Mouse (Mus musculus): ENCODE data around the gene Rflnb. TPM values are rescaled to one million over a fixed set of nuclear protein-coding genes. Genes with fewer than 3 reads are reported as not detected.

Rflnb gene
- 30.0 to 33.2 TPM (median 31.2 TPM) in 4 replicates for total RNA-seq (2023)

DNA sequence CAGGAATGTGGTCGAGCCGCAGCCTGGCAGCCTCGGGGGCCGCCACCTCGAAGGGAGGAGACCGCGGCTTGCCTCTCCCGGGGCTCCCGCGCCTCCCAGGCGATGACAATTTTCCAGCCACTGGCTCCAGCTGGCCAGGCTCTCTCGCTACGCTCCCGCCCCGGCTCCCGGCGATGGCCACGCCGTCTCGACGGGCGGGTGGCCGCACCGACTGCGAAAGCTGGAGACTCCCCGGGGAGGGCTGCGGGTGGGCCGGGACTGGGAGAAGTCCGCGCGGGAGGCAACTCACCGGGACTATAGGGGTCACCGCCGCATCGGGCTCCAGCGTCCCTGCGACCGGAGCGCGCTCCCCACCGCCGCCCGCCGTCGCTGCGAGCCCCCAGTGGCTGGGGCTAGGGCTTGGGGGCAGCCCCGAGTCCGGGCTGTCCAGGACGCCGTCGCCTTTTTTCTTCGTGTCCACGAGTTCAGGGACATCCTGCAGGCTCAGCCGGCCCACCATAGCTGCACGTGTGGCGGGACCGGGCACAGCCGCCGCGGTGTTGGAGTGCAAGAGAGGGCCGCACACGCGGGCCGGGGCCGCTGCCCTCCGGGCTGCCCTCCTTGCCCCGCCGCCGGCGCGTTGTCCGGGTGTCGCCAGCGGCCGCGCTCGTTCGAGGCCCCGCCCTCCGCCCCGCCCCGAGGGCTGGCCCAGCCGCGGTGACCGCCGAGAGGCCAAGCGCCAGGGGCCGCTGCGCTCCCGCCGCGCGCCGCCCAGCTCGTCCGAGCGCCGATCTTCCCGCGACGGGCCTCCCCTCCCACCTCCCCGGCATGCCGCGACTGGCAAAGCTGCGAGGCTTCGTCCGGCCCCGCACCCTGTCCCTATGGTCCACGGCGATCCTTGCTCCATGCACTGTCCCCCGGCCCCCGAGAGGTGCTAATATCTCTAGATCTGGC lies at the start of gene Rflnb:
Gene Rflnb (minus strand): TSS at position 644 of the 933 bp plus-strand sequence.

GRCm38 (mm10) chr11:75999440-76000155 lies 28.0 kb downstream of the Rflnb start, which contains the start of gene 1700016K19Rik:
1700016K19Rik (plus strand) TSS chr11:75999912.

Other genes with a start within 250 kb of the Rflnb start
- not detected in 4 replicates for gene Doc2b, start 231.7 kb downstream of the Rflnb start, total RNA-seq (2023)
- gene Rph3al, start 89.4 kb downstream of the Rflnb start, total RNA-seq (2023): 10.6 to 13.5 TPM (median 12.1 TPM) in 4 replicates
- gene 1700016K19Rik, start 27.9 kb downstream of the Rflnb start, total RNA-seq (2023): 4.5 to 7.4 TPM (median 5.8 TPM) in 4 replicates
- gene Vps53, start 151.9 kb upstream of the Rflnb start, total RNA-seq (2023): 44.3 to 48.5 TPM (median 47.6 TPM) in 4 replicates
- gene Fam57a, start 151.9 kb upstream of the Rflnb start, total RNA-seq (2023): 1.9 to 5.1 TPM (median 2.5 TPM) in 4 replicates
- gene Dbil5, start 189.8 kb upstream of the Rflnb start, total RNA-seq (2023): 2.6 TPM in 1 of 4 replicates, not detected in the others
- gene Gemin4, start 189.9 kb upstream of the Rflnb start, total RNA-seq (2023): 6.2 to 9.9 TPM (median 7.1 TPM) in 4 replicates
- 12.4 to 14.3 TPM (median 13.8 TPM) in 4 replicates for gene Mrm3, start 215.9 kb upstream of the Rflnb start, total RNA-seq (2023)
- 25.7 to 33.2 TPM (median 29.8 TPM) in 4 replicates for gene Glod4, start 215.9 kb upstream of the Rflnb start, total RNA-seq (2023)

Measured in B cell, adult 62 days (primary cell).